Mouse (Mus musculus) cerebellum, adult 11 months (tissue): ENCODE data around the gene Cars2.
"Not testable (repeated sequence)": the region's sequence is repeated elsewhere in the genome, so short reads cannot be mapped to it uniquely, and the experiment has no call there.

Source experiments
- DNase-seq: peaks from one replicate; pipeline ENCODE4 v3.0.0; 2022

The Cars2 gene

DNA sequence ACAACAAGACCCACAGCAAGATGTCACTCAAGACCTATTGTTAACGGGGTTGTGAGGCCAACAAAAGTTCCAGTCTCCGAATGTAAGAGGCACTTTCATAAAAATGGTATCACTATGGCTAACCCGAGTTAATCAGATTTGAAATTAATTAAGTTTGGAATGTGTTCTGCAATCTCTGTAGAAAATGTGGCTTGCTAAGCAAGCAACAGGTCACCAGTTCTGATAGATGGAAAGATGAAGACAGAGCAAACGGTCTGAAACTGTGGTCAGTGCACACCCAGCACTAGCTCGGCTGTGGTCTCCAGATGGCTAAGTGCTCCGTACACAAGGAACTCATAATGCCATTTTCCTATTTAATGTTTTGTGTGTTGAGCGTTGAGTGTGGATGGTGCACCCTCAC lies 79.9 kb downstream of the Cars2 start:
- no peak for DNase-seq

DNA sequence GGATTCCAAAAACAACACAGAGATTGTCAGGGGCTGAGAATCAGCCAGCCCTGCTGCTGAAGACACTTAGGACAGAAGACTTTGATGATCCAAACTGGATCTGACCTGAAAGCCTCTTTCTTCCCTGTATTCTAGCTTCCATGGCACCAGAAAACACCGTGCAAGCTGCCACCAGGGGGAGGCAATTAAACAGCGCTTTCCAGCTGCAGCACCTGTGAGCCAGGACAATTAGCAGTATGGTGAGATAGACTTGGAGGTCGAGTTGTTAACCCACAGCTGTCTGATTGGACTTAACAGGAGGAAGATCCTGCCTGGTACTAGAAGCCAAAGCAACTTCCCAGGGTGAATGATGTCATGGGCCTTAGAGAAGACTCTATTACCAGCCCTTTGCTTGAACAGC lies 81.5 kb downstream of the Cars2 start:
- DNase-seq: no peak

DNA sequence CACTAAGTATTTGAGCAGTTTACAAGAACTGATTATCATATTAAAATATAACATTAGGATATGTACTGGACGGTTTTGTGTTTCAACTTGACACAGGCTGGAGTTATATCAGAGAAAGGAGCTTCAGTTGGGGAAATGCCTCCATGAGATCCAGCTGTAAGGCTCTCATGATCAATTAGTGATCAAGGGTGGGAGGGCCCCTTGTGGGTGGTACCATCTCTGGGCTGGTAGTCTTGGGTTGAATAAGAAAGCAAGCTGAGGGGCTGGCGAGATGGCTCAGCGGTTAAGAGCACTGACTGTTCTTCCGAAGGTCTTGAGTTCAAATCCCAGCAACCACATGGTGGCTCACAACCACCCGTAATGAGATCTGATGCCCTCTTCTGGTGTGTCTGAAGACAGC lies 84.1 kb downstream of the Cars2 start:
- not testable (repeated sequence) for DNase-seq

- DNase-seq: no peak
Observed at GRCm38 (mm10) chr8:11465619-11466018, 85.0 kb downstream of the Cars2 start.

GRCm38 (mm10) chr8:11464707-11464964 lies 85.9 kb downstream of the Cars2 start:
- DNase-seq: no peak
